Mouse (Mus musculus) cerebellum, adult (tissue): Measurements from ENCODE around the gene Hes1.
A peak's percentile ranks its signal among the peaks of the same experiment; 100 is the strongest.

Experiments
- ATAC-seq: cut with Nextera tagmentation; 2 replicates; pipeline ENCODE4 v1.9.2; 2017; ENCODE audit warnings: mild to moderate bottlenecking, moderate library complexity, mixed read lengths; ENCODE audit not compliant: insufficient number of reproducible peaks, low FRiP score, low TSS enrichment

The Hes1 gene

GRCm38 (mm10) chr16:30063984-30064453, at the start of gene Hes1:
Hes1 (plus strand) TSS chr16:30064384.
- 0 out of 2 replicates have a peak, but pooled peaks have one; percentile 6 for ATAC-seq

GRCm38 (mm10) chr16:30016064-30016463, 48.1 kb upstream of the Hes1 start:
- no peak for ATAC-seq

DNA sequence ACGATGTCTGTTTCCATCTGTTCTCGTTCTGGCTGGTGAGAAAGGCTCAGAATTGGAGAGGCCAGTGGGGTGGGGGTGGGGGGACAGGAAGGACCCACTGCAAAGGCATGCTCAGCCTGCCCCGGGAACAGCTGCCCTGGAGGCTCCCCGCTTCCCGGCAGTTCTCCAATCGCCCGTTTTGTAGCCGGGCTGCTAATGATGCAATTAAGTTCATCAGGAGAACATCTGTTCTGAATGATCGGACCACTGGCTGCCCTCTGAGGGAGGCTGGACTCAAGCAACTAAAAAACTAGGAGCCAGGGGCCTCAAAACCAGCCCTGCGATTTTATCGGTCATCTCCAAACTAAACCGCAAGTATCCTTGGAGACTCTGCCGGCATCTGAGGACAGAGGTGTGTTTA, 44.1 kb upstream of the Hes1 start:
- ATAC-seq: no peak

GRCm38 (mm10) chr16:30022352-30022751, 41.8 kb upstream of the Hes1 start:
- no peak for ATAC-seq

GRCm38 (mm10) chr16:30022890-30023797, 41.0 kb upstream of the Hes1 start:
- ATAC-seq: no peak

DNA sequence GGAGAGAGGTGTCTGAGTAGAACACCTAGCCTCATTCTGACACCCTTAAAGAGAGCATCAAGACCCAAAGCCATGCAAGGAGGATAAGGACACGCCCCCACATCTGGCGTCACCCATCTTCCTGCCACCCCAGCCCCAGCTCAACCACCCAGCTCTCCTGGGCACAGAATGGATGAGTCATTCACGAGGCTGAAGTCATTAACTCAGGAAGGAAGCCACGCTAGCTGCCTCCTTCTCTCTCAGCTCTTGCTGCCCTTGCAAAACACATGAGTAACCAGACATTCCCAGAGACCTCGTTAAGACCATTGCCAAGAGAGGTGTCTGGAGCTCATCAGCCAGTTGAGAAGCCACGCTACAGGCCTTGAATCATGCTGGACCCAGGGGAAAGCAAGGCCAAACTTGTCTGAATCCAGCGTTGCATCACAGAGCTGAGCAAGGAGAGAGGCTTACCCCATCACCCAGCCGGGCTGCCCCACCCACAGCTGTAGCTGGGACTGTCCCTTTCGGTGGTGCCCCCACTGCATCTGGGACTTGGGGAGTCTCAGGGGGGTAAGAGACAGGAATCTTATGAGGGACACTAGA, 39.4 kb upstream of the Hes1 start:
- ATAC-seq: no peak

DNA sequence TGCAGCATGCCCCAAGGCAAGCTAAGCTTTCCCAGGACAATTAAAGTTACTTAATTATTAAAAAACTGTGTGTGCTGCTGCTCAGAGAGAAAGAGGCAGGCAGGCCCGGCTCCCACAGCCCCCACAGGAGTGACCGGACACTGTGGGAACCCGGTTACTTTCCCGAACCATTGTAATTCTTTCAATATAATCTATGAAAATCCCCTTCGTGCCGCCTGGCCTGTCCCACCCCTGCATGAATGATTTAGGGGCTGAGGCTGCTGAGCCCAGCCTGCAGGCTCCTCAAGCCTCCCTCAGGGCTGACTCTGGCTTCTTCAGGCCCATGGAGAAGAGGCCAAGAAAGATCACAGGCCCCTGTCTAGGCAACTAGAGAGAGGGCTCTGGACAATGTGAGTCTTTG, 36.0 kb upstream of the Hes1 start:
- ATAC-seq: no peak

- no peak for ATAC-seq
Measured at GRCm38 (mm10) chr16:30029264-30030003, 34.8 kb upstream of the Hes1 start.

DNA sequence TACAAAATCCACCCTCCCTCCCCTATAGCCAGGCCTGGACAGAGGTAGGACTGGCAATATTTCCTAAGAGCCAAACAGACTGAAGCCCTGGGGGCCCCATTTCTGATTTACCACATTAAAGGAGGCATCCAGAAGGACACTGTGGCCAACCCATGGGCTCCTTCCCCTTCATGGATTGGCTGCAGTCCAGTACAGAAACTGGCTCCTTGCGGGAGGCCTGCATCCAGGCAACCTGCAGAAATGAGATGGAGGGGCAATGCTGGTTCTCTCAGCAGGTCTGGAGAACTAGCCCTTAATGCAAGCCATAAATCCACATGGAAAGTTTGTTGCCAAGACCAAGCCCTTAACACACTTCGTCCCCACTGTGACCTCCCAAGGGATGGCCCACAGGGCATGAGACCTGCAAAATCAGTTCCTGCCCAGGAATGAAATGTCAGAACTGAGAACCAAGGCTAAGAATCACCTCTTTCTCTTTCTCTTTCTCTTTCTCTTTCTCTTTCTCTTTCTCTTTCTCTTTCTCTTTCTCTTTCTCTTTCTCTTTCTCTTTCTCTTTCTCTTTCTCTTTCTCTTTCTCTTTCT, 31.8 kb upstream of the Hes1 start:
- no peak for ATAC-seq

- ATAC-seq: no peak
Measured at GRCm38 (mm10) chr16:30033390-30033789, 30.8 kb upstream of the Hes1 start.

- ATAC-seq: no peak
Measured at GRCm38 (mm10) chr16:30034001-30034400, 30.2 kb upstream of the Hes1 start.

- no peak for ATAC-seq
Measured at GRCm38 (mm10) chr16:30034521-30034920, 29.7 kb upstream of the Hes1 start.

GRCm38 (mm10) chr16:30034979-30035440, 29.2 kb upstream of the Hes1 start:
- no peak for ATAC-seq

GRCm38 (mm10) chr16:30036104-30036503, 28.1 kb upstream of the Hes1 start:
- ATAC-seq: no peak

GRCm38 (mm10) chr16:30038663-30039593, 25.3 kb upstream of the Hes1 start:
- no peak for ATAC-seq

- no peak for ATAC-seq
Measured at GRCm38 (mm10) chr16:30039841-30040240, 24.3 kb upstream of the Hes1 start.

GRCm38 (mm10) chr16:30042859-30043258, 21.3 kb upstream of the Hes1 start:
- no peak for ATAC-seq

- no peak for ATAC-seq
Measured at GRCm38 (mm10) chr16:30045615-30046014, 18.6 kb upstream of the Hes1 start.

GRCm38 (mm10) chr16:30047010-30047409, 17.2 kb upstream of the Hes1 start:
- ATAC-seq: no peak; the same call in 1 of the 2 replicates
